Mouse (Mus musculus) lung, embryonic 14.5 days (tissue): ENCODE measurements at regions not wholly inside any gene's neighbourhood (a gene's known extent, or its start where the extent isn't known, plus 50 kb on each side); places are given as distances from the start of the nearest gene placed in this dataset.
"Not testable (repeated sequence)": the region's sequence is repeated elsewhere in the genome, so short reads cannot be mapped to it uniquely, and the experiment has no call there.

ENCODE experiments used
- ATAC-seq: fragments of 200-750 bp; cut with Nextera tagmentation; 2 replicates; pipeline ENCODE4 v1.8.0; 2017; ENCODE audit warnings: mild to moderate bottlenecking, moderate TSS enrichment, moderate library complexity; ENCODE audit not compliant: insufficient read depth
- DNase-seq: peaks from one replicate; pipeline ENCODE4 v3.0.0-alpha.2; 2015
- H3K27ac ChIP-seq: fragments of 300-500 bp; sonication (generic); 2 replicates; pipeline ENCODE4 v1.5.1; 2014; ENCODE audit warnings: low read depth, mild to moderate bottlenecking, moderate library complexity
- H3K27me3 ChIP-seq: fragments of 300-500 bp; sonication (generic); 2 replicates; pipeline ENCODE4 v1.6.1; 2014; ENCODE audit warnings: low read length, control low read depth; ENCODE audit not compliant: insufficient read depth
- H3K36me3 ChIP-seq: fragments of 300-500 bp; sonication (generic); 2 replicates; pipeline ENCODE4 v1.6.1; 2014; ENCODE audit warnings: control low read depth; ENCODE audit not compliant: insufficient read depth
- H3K4me1 ChIP-seq: fragments of 300-500 bp; sonication (generic); 2 replicates; pipeline ENCODE4 v1.6.1; 2014; ENCODE audit warnings: antibody characterized with exemption, control low read depth; ENCODE audit not compliant: insufficient read depth
- H3K4me2 ChIP-seq: fragments of 300-500 bp; sonication (generic); 2 replicates; pipeline ENCODE4 v1.6.1; 2014; ENCODE audit warnings: mild to moderate bottlenecking
- H3K4me3 ChIP-seq: fragments of 300-500 bp; sonication (generic); 2 replicates; pipeline ENCODE4 v1.5.1; 2014; ENCODE audit warnings: low read depth, low read length
- H3K9ac ChIP-seq: fragments of 300-500 bp; sonication (generic); 2 replicates; pipeline ENCODE4 v1.6.1; 2014
- H3K9me3 ChIP-seq: fragments of 300-500 bp; sonication (generic); 2 replicates; pipeline ENCODE4 v1.6.1; 2016; ENCODE audit warnings: low read depth, low read length, control low read depth
- CTCF ChIP-seq: IDR thresholded peaks from 2 replicates; pipeline ENCODE4 v1.5.1; 2016; ENCODE audit warnings: antibody characterized with exemption, low read depth
- WGBS: fragments of 180-500 bp; shearing (Covaris S2); extraction: QIAGEN DNeasy Blood & Tissue Kit; methylation state at CpG from one replicate; pipeline ENCODE4 v1.1.7; 2014; 5-methylcytosine and 5-hydroxymethylcytosine counted together

GRCm38 (mm10) chr6:67631617-67632016 lies 96.0 kb upstream of the Tacstd2 start:
- Histone ChIP-seq H3K27ac (no peak overlapping the region), H3K9ac (no peak overlapping the region), H3K4me3 (no peak overlapping the region), H3K36me3 (no peaks in the 10 kb centered on the region), H3K4me1 (no peaks in the 10 kb centered on the region), H3K9me3 (no peaks in the 10 kb centered on the region), H3K27me3 (no peaks in the 10 kb centered on the region), H3K4me2 (no peak overlapping the region)
- peak; percentile 11 for DNase-seq
- peak; percentile 27; the same call in 1 of the 2 replicates for TF ChIP-seq CTCF
- no peak for ATAC-seq

GRCm38 (mm10) chr6:67610402-67610801 lies 74.8 kb upstream of the Tacstd2 start:
- DNase-seq = no peak
- no peak overlapping the region for H3K9ac ChIP-seq
- 57% methylated on average over 1 of the region's 1 CpGs for WGBS
- H3K9me3 ChIP-seq = no peaks in the 10 kb centered on the region
- H3K4me3 ChIP-seq = no peak overlapping the region
- H3K4me1 ChIP-seq = no peaks in the 10 kb centered on the region
- no peaks in the 10 kb centered on the region for H3K27me3 ChIP-seq
- TF ChIP-seq CTCF = no peak
- H3K36me3 ChIP-seq = no peaks in the 10 kb centered on the region
- no peak overlapping the region for H3K27ac ChIP-seq
- no peak overlapping the region for H3K4me2 ChIP-seq
- no peak for ATAC-seq

- not testable (repeated sequence) for H3K4me3 ChIP-seq, ATAC-seq, DNase-seq, H3K4me1 ChIP-seq, H3K9me3 ChIP-seq, H3K27me3 ChIP-seq, H3K27ac ChIP-seq, H3K4me2 ChIP-seq, H3K9ac ChIP-seq, H3K36me3 ChIP-seq
- 48% methylated on average over 1 of the region's 1 CpGs for WGBS
These were observed 73.9 kb upstream of the Tacstd2 start for GRCm38 (mm10) chr6:67609461-67609860.
